Mouse (Mus musculus) layer of hippocampus, adult 11-12 months (tissue): ENCODE measurements around the gene Alpk3.

Experiments used
- DNase-seq: peaks from one replicate; pipeline ENCODE4 v3.0.0; 2022; ENCODE audit warnings: low spot score

Alpk3 gene

GRCm38 (mm10) chr7:81057471-81057870, at the start of gene Alpk3:
Gene Alpk3, plus strand, starts transcription at chr7:81057600.
- DNase-seq, result no peak

DNA sequence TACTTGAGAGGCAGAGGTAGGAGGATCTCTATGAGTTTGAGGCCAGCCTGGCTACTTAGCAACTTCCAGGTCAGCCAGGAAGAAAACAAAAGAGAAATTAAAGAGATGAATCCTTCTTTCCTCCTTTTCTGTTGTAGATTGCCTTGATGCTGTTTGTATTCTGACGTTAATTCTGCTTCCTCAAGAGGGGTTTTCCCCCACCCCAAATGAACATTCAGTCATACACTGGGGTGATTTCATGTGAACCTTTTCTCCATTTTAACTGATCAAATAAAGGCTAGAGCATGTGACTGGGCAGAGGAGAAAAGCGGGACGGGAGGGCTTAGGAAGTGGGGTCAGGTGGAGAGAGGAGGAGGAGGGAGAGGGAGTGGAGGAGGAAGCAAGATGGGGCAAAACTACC, 49.1 kb upstream of the Alpk3 start:
- DNase-seq, result no peak

- no peak for DNase-seq
Measured at GRCm38 (mm10) chr7:81011576-81011975, 45.8 kb upstream of the Alpk3 start.

DNA sequence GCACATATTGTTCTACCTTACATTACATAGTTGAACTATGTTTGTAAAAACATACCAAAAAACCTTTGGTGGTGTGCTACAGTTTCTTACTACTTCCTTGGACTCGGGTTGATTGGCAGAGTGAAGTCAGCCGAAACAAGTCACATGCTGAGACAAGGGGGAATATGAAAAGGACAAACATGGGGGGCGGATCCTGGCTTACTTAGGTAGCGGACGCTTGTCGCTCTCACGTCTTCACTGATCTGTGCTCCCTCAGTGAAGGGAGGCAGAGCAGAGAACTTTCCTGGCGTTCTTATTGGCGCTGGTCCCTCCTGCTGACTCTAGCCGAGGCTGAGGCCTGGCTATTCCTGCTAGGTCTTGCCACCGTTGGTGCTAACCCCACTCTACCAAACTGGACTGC, 37.1 kb upstream of the Alpk3 start:
- DNase-seq, result no peak

GRCm38 (mm10) chr7:81022731-81023130, 34.7 kb upstream of the Alpk3 start:
- no peak for DNase-seq

GRCm38 (mm10) chr7:81024118-81024517, 33.3 kb upstream of the Alpk3 start:
- DNase-seq, result no peak

DNA sequence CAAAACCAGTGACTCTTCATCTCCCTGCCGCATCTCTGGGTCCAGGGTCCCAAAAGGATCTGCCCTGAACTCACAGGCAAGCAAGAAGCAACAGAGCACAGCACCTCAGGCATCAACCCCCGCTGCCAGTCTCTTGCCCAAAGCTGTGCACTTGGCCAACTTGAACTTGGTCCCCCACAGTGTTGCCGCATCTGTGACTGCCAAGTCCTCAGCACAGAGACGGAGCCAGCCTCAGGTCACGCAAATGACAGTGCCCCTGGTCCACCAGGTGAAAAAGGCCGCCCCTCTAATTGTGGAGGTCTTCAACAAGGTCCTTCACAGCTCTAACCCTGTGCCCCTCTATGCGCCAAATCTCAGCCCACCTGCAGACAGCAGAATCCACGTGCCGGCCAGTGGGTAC, 32.7 kb upstream of the Alpk3 start:
- no peak for DNase-seq

- DNase-seq, result no peak
Measured at GRCm38 (mm10) chr7:81025751-81026150, 31.6 kb upstream of the Alpk3 start.

DNA sequence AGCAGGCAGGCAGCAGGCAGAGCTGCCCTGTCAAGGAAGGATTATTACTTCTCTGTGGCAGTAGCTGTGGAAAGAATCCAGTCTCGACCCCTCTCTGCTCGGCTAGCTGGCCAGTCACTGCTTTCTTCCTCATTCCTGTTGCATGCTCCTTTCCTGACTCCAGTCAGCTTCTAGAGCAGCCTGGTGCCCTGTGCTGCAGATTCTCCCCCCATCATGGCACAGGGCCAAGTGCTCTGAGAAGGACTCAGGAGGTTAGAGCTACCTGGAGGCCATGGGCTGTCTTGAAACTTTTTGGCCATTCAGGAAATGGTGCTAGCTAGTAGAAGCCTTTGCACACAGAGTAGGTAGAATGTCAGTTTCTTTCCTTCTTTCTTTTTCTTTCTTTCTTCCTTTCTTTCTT, 17.7 kb upstream of the Alpk3 start:
- DNase-seq, result no peak

DNA sequence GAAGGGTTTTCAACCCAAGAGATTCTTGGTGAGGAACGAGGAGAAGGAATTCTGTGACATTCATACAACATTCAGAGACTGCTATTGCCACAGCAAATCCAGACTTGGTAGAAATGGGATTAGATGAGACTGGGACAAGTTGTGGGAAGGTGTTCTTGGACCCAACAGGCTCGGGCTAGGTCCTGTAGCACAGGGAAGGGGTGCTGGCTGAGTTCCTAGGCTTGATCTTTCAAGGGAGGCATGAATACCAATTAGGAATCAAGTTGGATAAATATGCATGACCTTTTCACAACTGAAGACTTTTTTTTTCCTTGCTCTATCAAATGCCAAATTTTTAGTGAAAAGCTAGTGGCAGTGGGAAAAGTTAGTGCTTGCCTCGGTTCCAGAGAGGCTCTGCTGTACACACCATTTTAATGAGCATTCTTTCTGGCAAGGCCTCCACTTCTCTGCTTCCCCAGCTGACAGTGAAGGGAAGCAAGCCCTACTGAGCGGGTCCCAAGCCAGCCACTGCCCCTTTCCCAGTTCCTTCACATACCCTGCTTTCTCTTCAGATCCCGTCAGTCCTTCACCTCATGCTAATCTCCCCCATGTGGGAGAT, 14.3 kb upstream of the Alpk3 start:
- DNase-seq, result no peak

GRCm38 (mm10) chr7:81047847-81048246, 9.6 kb upstream of the Alpk3 start:
- no peak for DNase-seq

GRCm38 (mm10) chr7:81048513-81048912, 8.9 kb upstream of the Alpk3 start:
- no peak for DNase-seq

DNA sequence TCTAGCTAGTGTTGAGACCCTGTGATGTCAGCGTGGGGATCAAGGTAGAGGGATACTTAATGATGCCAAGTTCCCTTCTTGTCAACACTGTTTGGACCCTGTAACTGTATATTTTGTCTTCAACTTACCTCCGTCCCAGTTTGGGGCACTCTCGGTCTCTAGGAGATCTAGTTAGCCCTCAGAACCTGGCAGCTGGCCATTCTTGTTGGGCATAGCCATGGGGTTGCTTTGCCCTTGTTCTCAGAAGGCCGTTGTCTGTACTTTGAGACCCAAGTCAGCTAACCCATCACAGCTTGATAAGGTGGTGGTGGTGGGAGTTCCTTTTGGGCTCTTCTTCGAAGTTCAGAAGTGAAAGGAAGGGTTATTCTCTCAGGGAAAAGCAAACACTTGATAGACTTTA, 7.4 kb upstream of the Alpk3 start:
- no peak for DNase-seq

GRCm38 (mm10) chr7:81055709-81056370, 1.6 kb upstream of the Alpk3 start:
- DNase-seq, result no peak

DNA sequence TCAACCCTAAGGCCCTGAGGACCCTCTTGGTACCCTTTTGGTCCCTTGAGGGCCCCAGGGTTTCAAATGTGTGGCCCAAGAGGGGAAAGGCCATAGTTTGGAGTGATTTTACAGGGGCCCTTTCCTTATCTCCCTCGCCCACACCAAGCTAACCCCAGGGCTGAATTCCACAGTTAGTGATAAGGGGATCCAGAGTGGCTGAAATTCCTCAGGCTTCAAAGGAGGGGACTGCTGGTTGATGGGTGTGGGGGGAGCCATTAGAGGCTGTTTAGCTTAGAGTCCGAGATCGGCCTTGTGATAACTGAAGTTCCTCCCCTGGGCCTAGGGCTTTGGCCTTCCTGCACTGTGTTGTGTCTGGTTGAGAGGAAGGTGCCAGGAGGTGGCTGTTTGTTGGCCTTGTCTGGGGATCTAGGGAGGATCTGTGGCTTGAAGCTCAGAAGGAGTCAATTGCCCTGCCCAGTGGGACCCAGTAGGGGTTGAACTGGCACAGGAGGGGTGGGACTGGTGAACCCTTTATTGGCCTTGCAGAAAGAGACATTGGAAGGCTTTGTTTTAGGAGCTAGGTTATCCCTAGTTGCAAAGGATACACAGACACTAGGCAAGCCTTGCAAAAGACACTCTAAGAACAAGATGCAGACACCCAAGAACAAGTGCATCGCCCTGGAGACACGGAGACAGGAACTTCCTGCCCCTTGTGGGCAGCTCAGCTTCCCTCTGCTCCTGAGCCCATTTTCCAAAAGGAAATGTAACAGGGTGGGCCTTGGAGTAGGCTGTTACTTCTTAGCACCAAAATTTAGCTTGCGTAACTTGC, 706 bp downstream of the Alpk3 start:
- DNase-seq, result no peak

DNA sequence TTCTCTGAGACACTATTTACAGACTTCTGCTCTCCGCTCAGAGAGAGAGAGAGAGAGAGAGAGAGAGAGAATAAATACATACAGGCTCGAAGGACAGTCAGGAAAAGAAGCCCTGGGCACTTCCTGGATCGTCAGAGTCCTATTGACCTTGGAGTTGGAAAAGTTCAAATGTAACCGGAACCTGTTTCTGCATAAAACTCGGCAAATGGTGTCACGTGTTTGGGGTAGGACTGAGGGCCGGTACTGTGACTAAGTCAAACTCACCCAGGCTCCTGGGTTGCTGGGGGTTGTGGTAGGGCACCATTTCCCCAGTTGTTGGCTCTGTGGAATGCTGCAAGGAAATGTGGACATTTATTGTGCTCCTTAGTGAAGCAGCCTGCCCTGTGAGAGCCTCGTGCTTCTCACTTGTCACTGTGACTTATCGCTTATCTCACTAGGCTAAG, 1.3 kb downstream of the Alpk3 start:
- no peak for DNase-seq

GRCm38 (mm10) chr7:81059388-81059787, 2.0 kb downstream of the Alpk3 start:
- no peak for DNase-seq

DNA sequence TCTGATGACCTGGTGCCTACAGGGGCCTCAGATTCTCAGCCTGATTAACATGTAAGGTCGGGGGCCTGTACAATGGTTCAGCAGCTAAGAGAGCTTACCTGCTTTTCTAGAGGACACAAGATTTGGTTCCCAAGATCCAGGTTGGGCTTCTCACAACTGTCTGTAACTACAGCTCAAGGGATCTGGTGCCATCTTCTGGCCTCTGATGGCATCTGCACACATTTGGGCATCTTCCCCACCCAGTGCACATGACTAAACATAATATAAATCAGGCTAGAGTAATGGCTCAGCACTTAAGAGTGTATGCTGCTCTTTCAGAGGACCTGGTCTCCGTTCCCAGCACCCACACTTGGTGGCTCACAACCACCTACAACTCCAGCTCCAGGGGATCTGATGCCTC, 3.5 kb downstream of the Alpk3 start:
- no peak for DNase-seq

GRCm38 (mm10) chr7:81061936-81062335, 4.5 kb downstream of the Alpk3 start:
- DNase-seq, result no peak

GRCm38 (mm10) chr7:81063332-81063731, 5.9 kb downstream of the Alpk3 start:
- no peak for DNase-seq

DNA sequence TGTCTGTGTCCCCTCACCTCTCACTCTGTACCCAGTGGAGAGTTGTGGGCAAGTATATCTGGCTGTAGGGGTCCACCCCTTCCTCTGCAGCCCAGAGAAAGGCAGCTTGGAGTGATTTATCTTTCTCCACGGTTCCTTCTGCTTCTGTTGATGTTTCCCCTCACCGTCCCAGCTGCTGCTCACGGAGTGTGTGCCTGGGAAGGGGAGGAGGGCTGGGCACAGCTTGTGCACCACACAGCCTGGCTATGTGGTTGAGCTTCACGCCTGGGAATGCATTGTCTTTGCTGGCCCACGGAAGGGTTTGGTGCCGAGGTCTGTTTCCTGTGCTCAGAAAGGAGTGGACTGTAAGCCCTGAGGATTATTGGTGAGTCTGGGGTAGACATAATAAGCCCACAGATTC, 9.3 kb downstream of the Alpk3 start:
- no peak for DNase-seq

GRCm38 (mm10) chr7:81072463-81072862, 15.1 kb downstream of the Alpk3 start:
- no peak for DNase-seq

- DNase-seq, result no peak
Measured at GRCm38 (mm10) chr7:81073273-81073672, 15.9 kb downstream of the Alpk3 start.
